Mouse (Mus musculus) brain, embryonic 18.5 days (tissue): ENCODE data around the gene Spcs1.

Source experiments
- DNase-seq: peaks from one replicate; pipeline ENCODE4 v3.0.0-alpha.2; 2012; ENCODE audit warnings: low read depth, low spot score

The Spcs1 gene

GRCm38 (mm10) chr14:31001307-31002205 is at the start of gene Spcs1, which contains the start of gene Glt8d1:
Gene Spcs1, minus strand, starts transcription at chr14:31001672.
Gene Glt8d1, plus strand, starts transcription at chr14:31001400.
- peak; percentile 67 for DNase-seq

- DNase-seq = no peak
These were observed 44.3 kb upstream of the Spcs1 start for GRCm38 (mm10) chr14:31045817-31046216.

- no peak for DNase-seq
These were observed 43.8 kb upstream of the Spcs1 start for GRCm38 (mm10) chr14:31045296-31045695.

- no peak for DNase-seq
These were observed 24.3 kb upstream of the Spcs1 start for GRCm38 (mm10) chr14:31025785-31026184.

- DNase-seq = no peak
These were observed 21.1 kb upstream of the Spcs1 start for GRCm38 (mm10) chr14:31022579-31022978.

- peak; percentile 26 for DNase-seq
These were observed 18.1 kb upstream of the Spcs1 start for GRCm38 (mm10) chr14:31019331-31020205.

- peak; percentile 88 for DNase-seq
These were observed 17.4 kb upstream of the Spcs1 start, which contains the start of the genes Pbrm1 and Gnl3 for GRCm38 (mm10) chr14:31018860-31019291. Gene Pbrm1, plus strand, starts transcription at chr14:31019138. Gene Gnl3, minus strand, starts transcription at chr14:31019152.

GRCm38 (mm10) chr14:31017854-31018253 is 16.4 kb upstream of the Spcs1 start:
- no peak for DNase-seq

- no peak for DNase-seq
These were observed 14.6 kb upstream of the Spcs1 start for GRCm38 (mm10) chr14:31016063-31016462.

- no peak for DNase-seq
These were observed 12.5 kb upstream of the Spcs1 start for GRCm38 (mm10) chr14:31013928-31014327.

GRCm38 (mm10) chr14:31011588-31011987 is 10.1 kb upstream of the Spcs1 start:
- DNase-seq = no peak

- no peak for DNase-seq
These were observed 5.3 kb upstream of the Spcs1 start for GRCm38 (mm10) chr14:31006779-31007178.

GRCm38 (mm10) chr14:31004527-31004926 is 3.1 kb upstream of the Spcs1 start:
- no peak for DNase-seq

GRCm38 (mm10) chr14:31000816-31001306 is 611 bp downstream of the Spcs1 start:
- no peak for DNase-seq

- DNase-seq = no peak
These were observed 1.1 kb downstream of the Spcs1 start for GRCm38 (mm10) chr14:31000356-31000755.

- no peak for DNase-seq
These were observed 5.1 kb downstream of the Spcs1 start for GRCm38 (mm10) chr14:30996417-30996816.

GRCm38 (mm10) chr14:30976222-30976621 is 25.2 kb downstream of the Spcs1 start:
- no peak for DNase-seq

- no peak for DNase-seq
These were observed 27.3 kb downstream of the Spcs1 start for GRCm38 (mm10) chr14:30974204-30974603.

- no peak for DNase-seq
These were observed 41.1 kb downstream of the Spcs1 start for GRCm38 (mm10) chr14:30960366-30960765.

- DNase-seq = no peak
These were observed 42.4 kb downstream of the Spcs1 start for GRCm38 (mm10) chr14:30959031-30959430.

- DNase-seq = no peak
These were observed 43.0 kb downstream of the Spcs1 start for GRCm38 (mm10) chr14:30958517-30958916.
